Mouse (Mus musculus) Muller cell, postnatal 12 days (primary cell): ENCODE data around the gene Zfp871.

Source experiments
- DNase-seq: peaks from one replicate; pipeline ENCODE4 v3.0.0-alpha.2; 2015; ENCODE audit errors: inconsistent ontology term

Zfp871 gene

DNA sequence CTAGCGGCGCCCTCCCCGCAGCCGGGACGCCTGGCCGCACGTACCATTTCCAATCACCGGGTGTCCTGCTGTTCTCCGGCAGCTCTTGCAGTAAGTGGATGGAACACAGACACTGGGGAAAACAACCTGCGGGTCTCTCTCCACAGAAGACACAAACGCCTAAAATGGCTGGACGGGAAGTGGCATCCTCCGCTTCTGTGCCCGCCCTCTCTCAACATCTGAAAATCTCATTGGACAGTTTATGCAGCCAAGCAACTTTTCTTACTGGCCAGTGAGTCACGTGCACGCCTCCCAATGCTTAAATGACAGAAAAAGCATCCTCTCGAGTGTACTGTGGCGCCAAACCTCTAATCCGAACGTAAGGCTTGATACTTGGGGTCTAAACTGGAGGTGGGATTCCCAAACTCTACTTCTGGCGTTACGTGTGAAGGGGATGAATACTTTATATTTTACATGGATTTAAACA lies at the start of gene Zfp871:
Gene Zfp871 (minus strand): TSS at position 194 of the 466 bp plus-strand sequence.
- DNase-seq = peak; percentile 90

DNA sequence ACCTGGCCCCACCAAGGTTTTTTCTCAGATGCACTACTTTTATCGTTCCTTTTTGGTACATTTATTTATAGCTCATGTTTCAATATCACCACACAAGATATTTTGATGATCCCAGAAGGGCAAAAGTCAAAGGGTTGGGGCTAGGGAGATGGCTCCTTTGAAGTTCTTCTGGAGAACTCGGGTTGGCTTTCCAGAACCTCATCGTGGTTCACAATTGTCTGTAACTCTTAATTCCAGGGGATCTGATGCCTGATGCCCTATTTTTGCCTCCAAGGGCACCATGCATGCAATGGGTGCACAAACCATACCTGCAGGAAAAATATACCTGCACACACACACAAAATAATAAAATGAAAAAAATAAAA lies 42.3 kb upstream of the Zfp871 start:
- DNase-seq = no peak

DNA sequence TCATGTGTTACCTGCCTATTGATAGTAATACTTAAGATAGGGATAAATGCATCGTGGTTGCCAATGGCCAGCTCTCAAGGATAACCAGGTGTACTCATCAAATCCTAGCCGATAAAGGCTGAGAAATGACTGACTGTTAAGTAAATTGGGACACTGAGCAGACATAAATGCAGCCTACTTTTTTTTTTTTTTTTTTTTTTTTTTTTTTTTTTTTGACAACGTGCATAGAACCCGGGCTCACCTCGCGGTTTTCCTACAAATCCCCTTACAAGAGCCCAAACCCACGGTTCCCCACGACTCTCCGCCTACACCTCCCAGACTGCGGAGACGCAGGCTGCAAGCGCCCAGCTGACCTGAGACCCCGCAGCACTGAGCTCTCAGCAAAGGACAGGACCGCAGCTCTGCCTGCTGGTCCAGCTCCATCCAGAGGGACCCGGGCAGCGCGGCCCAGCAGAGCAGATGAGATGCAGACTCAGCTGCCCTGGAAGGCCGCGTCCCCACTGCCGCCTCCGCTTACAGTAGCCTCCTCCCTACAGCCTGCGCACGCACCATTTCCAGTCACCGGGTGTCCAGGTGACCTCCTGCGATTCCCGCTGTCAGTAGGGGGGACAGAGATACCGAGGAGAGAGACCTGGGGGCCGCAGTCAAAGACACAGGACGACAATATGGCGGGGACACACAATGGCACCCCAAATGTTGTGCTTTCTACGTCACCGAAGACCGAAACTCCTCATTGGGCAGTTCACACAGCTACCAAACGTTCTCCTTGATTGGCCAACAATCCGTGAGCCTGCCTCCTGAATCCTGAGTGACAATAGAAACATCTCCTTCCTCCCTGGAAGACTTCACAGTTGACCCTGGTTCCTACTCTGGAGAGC lies 41.7 kb upstream of the Zfp871 start, which contains the start of gene Zfp799:
Gene Zfp799 (minus strand): TSS at position 722 of the 878 bp plus-strand sequence.
- DNase-seq = peak; percentile 86

DNA sequence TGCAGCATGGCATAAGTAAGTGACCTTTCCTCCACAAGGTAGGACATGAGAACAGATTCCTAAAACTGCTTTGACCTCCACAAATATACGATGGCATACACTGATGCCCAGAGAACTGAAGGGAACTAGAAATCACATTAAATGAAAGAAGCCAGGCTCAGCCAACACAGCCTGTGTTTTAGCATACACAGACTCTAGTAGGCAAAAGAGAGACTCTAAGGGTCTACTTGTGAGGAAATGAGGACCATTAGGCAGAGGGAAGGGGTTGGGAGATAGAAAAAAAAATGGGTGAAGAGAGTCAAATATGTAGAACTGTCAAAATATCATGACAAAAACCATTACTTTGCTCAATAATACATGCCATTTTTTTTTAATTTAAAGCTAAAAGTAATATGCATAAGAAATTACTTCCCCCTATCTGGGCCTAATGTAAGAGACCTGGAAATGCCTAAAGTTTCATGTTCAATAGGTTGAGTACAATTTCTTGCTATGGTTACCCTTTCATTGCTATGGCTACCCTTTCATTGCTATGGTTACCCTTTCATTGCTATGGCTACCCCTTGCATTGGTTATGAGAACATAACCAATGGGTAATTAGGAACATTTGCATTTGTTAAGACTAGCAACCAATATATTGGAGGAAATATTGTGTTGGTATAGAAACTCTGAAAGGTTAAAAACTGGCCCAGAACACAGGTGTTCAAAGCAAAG lies 28.1 kb upstream of the Zfp871 start:
- DNase-seq = no peak

DNA sequence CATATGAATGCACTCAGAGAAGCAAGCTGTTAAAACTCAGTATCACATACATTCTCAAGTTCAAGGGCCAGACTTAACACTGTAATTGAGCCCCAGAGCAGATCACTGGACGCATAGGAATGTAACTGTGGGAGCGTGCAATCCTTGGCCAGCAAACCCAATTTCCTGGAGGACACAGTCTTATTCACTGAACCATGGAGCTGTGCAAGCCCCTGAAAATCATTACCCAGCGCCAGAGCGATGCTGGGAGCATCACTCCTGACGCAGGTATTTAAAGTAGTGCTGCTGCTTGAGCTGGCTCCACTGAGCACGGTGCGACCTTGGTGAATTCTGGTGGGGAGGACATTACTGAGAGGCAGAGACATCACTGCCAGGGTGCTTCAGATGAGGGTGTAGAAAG lies 26.0 kb upstream of the Zfp871 start:
- no peak for DNase-seq

DNA sequence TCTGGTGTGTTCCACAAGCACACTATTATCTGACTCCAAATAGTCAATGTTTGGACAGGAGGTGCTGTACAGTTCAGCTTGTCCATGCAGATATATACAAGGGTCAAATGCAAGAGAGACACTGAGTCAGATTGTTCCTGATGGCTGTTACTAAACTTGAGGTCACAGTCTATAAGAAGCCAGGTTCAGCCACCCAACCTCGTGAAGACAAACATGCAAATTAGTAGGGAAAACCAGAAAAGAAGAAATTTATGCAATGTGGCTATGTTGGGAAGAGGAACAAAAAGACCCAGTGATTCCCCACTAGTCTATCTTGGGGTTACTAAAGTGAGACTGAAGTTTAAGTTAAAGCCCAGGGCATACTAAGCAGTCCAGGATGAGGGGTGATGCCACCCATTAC lies 22.6 kb upstream of the Zfp871 start:
- DNase-seq = no peak

DNA sequence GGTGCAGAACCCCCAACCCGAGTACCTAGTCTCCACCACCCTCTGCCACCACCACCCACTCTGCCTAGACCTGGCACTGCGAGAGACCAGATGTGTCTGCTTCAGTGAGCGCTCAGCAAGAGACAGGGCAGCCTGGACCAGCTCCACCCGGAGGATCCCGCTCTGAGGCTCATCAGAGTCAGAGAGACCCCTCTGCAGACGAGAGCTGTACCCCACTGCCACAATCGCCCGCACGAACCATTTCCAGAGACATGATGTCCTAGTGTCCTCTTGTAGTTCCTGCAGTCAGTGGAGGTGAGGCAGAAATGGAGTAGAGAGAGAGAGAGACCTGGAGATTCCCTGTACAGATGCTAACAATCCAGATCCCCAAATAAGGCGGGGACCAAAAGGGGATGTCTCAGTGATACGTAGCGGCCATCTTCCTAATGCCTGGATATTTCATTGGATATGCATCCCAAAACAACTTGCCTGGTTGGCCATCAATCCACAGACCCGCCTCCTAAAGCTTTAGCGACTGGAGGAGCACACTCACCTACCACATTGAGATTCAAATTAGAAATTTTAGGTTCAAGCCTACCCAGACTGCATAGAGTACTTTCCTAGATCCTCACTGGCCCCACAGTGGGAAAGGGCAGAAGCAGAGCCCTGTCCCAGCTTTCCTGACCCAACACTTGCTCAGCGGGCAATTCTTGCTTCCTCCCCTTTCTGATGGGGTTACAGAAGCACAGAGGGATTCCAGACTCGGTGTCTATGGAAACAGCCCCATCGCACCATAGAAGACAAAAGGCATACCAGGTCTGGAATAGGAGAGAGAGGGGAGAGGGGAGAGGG lies 21.7 kb upstream of the Zfp871 start, which contains the start of gene Zfp811:
Gene Zfp811 (minus strand): TSS at position 388 of the 831 bp plus-strand sequence.
- peak; percentile 75 for DNase-seq

DNA sequence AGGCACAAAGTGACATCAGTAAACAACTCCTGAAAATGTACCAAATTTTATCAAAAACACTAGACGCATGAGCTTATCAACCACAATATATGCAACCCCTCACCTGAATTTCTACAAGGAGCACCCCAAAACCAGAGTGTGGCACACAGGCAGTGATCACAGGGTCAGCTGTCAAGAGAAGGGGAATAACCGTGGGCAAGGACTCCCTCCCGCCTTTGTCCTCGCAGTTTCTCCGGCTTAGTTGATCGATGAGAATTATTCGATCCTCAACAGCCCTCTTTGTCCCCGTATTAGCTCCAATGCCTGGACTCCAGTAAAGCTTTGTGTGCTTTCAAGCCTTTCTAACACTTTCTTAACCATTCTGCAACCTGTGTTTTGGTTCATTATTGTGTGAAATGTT lies 20.8 kb upstream of the Zfp871 start:
- no peak for DNase-seq

DNA sequence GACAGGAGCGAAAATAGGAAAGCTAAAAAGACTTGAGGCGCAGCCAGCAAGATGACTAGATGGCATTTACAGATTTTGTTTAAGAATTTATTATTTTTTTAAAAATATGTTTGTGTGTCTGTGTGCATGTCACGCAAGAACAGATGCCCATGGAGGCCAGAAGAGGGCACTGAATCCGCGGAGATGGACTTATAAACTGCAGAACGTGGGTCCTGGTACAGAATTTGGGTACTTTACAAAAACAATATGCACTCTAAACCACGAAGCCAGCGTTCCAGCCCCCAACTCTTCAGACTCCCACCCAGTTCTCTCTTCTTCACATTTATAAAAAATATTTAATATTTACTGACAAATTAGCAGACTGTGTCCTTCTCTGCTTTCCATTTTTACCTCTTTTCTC lies 1.2 kb upstream of the Zfp871 start:
- no peak for DNase-seq

DNA sequence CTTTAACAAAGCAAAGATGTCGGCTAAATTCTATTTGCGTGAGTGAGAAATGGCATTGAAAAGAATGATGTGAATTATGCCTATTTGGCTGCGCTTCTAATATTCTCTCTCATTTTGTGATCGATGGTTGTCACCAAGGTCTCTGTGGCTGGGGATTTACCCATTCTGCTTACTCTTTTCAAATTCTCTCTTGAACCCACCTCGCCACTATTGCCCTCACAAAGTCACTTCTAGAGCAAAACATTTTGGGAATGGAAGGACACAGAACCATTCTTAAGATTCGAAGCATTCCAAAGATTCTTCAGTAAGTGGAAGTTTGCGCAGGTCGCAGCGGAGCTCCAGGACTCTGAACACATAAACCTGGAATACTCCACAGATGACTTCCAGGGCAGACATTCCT lies 489 bp upstream of the Zfp871 start:
- no peak for DNase-seq

DNA sequence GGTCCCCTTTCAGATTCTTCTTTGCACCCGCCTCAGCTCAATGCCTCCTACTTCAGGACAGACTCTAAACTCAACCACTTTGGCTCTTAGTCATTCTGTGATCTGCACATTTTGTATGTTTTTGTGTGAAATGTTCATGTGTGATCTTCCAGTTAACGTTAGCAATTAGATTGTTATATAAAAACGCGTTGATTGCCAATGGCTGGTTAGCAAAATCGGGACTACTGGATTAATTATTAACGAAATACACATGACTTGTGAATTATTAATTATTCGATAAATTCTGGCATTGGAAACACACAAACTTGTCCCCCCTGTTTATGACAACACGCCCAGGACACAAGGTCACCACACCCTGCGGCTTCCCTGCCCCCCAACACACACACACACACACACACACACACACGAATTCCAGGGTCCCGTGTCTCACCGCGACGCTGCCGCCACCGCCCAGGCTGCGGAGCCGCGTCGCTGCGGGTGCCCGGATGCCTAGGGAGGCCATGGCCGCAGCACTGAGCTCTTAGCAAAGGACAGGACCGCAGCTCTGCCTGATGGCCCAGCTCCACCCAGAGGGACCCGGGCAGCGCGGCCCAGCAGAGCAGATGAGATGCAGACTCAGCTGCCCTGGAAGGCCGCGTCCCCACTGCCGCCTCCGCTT lies 522 bp downstream of the Zfp871 start:
- DNase-seq = peak; percentile 78

DNA sequence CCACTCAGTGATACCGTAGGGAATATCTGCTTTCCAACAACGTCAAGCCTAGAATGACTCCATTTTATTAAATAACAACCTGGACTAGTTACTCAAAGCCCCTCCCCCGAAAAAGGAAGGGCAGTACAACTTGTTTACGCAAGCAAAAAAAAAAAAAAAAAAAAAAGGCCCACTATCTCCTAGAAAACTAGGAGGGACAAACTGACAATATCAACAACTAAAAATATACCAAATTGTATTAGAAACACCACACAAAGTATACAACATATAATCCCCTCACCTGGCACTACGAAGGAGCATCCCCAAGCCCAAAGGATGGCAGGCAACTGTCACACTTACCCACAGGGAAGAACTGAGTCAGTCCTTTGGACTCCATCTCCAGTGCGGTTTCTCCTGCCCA lies 1.1 kb downstream of the Zfp871 start:
- DNase-seq = no peak

DNA sequence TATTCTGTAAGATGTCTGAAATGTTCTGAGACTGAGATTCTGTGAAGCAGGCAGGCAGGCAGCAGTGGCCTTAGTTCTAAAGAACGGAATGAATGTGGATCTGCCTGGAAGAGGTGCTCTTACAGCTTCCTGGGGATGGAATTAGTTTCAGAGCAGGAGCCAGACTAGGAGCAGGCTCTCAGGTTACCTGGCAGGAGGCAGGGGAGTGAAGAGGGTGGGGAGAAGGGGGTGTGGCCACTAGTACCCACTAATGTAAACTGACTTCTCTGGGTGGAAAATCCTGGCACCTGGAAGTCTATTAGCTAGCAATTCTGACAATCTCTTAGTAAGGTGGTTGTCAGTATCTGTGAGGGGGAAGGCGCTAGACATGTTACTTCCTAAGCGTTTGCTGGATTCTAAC lies 2.4 kb downstream of the Zfp871 start:
- DNase-seq = no peak

DNA sequence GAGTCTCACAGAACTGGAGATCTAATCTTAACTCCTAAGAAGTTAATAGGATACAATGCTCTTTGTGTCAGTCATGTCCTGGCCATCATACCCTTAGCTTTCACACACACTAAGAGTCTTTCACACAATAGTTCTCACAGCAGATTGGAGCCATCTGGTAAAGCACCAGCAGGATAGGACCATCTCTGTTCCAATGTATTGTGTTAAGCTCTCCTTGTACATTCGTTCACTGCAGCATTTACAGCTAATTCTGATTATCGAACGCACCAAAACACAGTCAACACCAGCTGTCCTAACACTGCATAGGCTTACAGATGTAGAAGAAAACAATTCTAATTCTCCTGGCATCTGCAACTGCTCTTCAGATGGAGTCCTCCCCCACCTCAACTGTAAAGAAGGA lies 10.5 kb downstream of the Zfp871 start:
- no peak for DNase-seq

DNA sequence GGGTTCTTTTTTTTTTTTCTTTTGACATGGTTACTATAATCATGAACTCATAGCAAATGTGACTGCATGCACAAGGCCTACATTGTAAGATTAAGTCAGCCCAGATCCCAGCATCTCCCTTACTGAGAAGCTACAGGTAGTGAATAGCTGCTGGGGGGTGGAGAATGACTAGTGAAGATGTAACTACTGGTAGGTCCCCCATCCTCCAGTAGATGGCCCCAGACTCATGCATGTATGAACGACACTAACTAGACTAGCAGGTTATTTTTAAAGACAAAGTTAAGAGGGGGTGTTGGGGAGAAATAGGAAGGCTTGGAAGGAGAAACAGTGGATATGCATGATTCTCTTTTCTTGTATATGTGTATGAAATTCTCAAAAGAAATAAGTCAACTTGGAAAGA lies 16.9 kb downstream of the Zfp871 start:
- no peak for DNase-seq

DNA sequence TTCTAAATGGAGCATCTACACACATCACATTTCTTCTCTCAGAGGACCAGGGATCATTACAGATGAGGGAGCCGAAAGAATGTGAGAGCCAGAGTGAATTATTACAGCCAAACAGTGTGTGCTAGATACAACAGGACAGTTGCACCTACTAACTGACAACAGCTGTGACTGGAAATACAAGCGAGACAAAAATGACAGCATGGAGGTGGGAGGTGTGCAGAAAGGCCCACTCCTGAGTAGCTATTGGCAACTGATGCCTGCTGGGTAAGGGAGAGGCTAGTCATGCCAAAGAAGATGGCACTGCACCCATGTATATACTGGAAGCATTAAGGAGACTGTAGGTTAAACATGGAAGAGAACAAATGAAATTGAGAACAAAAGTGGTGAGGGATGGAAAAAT lies 21.7 kb downstream of the Zfp871 start:
- no peak for DNase-seq

DNA sequence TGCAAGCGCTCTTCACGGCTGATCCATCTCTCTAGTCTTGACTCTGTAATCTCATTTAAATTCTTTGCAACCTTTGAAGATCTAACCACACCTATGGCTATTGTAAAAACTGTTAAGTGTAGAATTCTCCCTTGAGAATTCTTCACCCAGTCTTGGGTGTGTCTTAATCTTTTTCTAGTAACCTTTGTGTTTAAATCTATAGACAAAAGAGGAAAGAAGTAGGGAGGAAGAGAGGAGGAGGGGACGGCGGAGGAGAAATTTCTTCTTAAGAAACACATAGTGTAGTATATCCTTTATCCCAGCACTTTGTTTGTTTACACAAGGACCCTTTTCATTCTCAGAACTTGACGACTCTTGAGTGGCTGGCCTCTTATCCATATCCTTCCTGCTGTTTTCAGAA lies 30.8 kb downstream of the Zfp871 start:
- DNase-seq = no peak

DNA sequence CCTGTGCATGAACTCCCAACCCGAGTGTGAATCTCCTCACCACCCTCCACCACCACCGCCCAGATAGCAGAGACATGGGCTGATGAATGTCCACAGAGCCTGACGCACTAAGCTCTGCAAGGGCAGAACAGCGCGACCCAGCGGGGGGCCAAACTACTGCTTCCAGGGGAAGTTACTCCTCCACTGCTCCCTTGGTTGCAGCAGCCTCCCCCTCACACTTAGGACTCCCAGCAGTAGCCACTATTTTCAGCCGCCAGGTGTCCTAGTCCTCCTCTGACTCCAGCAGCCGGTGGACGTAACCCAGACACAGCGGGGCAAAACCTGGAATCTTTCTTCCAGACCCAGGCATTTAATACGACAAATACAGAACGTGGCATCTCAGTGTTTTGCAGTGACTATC lies 34.5 kb downstream of the Zfp871 start:
- peak; percentile 40 for DNase-seq

DNA sequence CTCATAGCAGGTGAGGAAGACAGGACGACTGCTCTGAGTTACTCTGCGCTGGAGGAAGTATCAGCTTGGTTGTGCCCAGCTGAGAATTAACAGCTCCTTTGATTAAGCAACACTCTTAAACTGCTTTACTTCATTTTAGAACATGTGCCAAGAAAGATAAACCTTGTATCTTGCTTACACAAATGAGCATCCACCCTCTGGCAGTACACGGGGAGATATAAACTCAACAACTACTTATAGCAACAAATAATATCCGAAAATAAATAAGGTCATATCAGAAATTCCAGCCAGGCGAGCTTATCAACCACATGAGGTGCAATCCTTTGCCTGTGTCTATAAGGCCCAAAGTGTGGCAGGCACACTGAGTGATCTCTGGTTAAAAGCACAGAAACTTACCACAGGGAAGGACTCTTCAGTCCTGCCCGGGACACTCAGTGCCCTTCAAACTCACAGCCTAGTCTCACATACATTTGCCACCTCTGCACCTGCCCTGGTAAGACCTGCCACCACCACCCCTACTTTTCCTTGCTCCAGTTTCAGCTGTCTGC lies 35.2 kb downstream of the Zfp871 start:
- no peak for DNase-seq

DNA sequence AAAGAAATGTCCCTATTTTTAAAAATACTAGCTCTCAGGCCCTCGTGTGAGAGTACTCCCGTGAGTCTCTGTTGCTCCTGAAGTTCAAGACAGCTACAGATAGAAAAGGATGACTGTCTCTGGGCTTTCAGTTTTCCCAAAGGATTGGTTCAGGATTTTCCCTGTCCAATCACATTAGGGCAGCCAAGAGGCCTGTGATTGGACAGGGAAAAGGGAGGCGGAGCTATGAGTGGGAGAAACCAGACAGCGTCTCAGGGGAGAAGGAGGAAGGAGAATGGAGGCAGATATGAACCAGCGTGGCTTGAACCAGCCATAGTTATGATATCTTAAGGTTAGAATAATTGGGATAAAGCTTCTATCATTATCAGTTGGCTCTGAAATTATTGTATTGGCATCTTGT lies 37.5 kb downstream of the Zfp871 start:
- no peak for DNase-seq

DNA sequence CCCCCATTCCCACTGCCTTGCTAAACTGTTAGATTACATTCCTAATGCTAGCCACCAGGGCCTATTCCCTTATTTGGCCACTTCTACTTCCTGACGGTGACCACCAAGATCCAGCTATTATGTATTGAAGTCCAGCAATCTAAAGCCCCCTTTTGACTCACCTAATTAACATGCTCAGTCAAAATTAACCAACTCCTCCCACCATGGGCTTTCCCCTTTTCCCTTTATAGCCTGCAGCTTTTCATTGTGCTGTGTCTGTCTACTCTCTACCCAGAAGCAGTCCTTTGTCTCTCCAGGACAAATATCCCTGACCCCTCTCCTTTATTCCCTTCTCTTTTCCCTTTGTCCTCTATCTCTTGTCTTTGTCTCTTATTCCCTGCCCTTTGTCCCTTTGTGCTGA lies 47.0 kb downstream of the Zfp871 start:
- no peak for DNase-seq
